Mouse (Mus musculus) lung, adult 2 months (tissue): ENCODE data around the gene Txlna.

Experiments used
- CTCF ChIP-seq: fragments of 200-500 bp; IDR thresholded peaks from 2 replicates; pipeline ENCODE4 v1.5.1; 2011; ENCODE audit warnings: mild to moderate bottlenecking, low read length, control low read depth; ENCODE audit not compliant: insufficient read depth
- POLR2A ChIP-seq: fragments of 200-500 bp; IDR thresholded peaks from 2 replicates; pipeline ENCODE4 v1.6.1; 2011; ENCODE audit warnings: low read depth, mild to moderate bottlenecking, control low read depth, low read length, borderline replicate concordance; ENCODE audit errors: extremely low read depth

DNA sequence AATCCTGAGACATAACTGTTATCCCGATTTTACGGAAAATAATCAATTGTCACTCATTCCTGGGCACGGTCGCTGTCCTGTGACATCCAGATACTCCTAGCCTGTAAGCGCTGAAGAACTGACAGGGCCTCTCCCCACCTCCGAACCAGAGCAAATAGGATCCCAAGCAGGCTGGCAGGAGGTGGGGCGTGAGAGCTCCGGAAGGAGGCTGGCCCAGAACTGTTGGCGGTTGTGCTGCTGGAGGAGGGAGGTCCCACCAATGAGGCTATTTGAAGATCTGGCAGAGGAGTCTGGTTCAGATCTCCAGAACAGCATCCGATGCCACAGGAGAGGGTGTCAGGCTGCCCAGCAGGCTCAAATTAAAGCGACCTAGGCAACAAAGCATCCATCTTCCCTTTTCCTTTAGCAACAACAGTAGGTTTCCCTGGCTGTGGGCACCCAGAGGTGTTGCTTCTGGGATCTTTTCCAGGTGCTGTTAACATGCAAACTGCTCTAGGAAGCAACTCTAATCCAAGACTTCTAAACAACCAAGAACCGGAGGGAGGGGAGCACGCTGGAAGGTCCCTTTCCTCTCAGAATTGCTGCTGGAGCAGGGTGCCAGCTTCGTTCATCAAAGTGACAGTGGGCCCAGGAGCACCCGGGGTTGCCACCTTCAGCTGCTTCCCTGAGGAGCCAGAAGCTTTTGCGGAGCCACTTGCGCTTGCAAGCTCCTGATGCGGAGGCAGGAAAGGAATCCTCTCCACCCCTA lies 16.4 kb downstream of the Txlna start:
- TF ChIP-seq CTCF = no peak
- TF ChIP-seq POLR2A = peak; percentile 81; the same call in 1 of the 2 replicates
